ENCODE assay signal across 9 mouse cellular contexts in the genomic region with DNA sequence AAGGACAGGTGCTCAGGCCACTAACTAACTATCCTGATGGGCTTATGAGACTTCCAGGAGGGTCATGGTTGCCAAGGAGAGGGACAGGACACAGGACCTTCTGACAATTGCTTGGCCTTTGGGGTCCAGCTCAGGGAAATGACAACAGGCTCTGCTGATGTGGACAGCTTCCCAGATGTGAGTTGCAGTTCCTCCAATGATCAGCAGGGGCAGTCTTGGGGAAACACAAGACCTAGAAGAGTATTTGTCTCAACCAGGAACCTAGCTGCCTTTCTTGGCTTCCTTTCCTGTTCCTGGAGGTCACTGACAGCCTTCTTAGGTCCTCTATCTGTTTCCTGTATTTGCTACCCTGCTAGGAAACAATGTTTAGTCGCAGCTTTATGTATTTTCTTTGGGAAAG. TPM values are rescaled to one million over a fixed set of nuclear protein-coding genes. Genes with fewer than 3 reads are reported as not detected.
DNase-seq lines count a peak whose midpoint lies in the region; TF ChIP-seq lines count a peak whose summit lies in the region.
"Had no signal": no experiment of that assay in that cellular context is flagged by ENCODE, and none has a peak within 500 bp of the region (broad histone marks: within the 10 kb centered on the region; RNA-seq: fewer than 3 reads in every experiment).

No protein-coding gene starts in this region.

- TF ChIP-seq POLR2A in lung, adult 2 months (IDR thresholded peaks at IDR 0.05; ENCODE audit: borderline replicate concordance, extremely low read depth, low read depth, low read length): no peak

- H3K4me3 ChIP-seq in lung, adult 2 months (replicated peaks; ENCODE audit: extremely low read depth, low read depth, low read length): no peak overlapping the region
- H3K4me3 ChIP-seq: erythroblast, embryonic 14.5 days had no signal

- 10% methylated on average over 1 of the region's 1 CpGs for WGBS in lung, adult 2 months

- peak; percentile 33; the same call in 1 of the 2 replicates for TF ChIP-seq CTCF in lung, adult 2 months (IDR thresholded peaks at IDR 0.05; ENCODE audit: insufficient read depth, low read length)

- DNase-seq in cerebellum, adult 9-11 months: peak; percentile 31
- DNase-seq in cerebellum, adult 11 months: no peak
- DNase-seq in lung, adult 2 months: no peak
- DNase-seq in lung, postnatal 4 days: no peak
- DNase-seq in embryo, embryonic 11 days: peak; percentile 6
- peak; percentile 44 for DNase-seq in thymus, postnatal 14 days
- DNase-seq in frontal cortex, postnatal 10 days (ENCODE audit: low spot score in 2 of 2): no peak
- no peak for DNase-seq in layer of hippocampus, postnatal 10 days (ENCODE audit: low spot score in 2 of 2)

- no peaks in the 10 kb centered on the region for H3K4me1 ChIP-seq in lung, adult 2 months (ENCODE audit: control insufficient read depth, insufficient read depth, low read length)

RNA-seq across cellular contexts. Expression of a gene that starts 17.4 kb away (rescaled TPM):
- 0.09 TPM in 1 of 2 replicates, not detected in the other for polyA plus RNA-seq in lung, adult 2 months (2012; rRNA removed)
- 1 to 10 TPM; 4.1 to 5.0 TPM for total RNA-seq in layer of hippocampus, postnatal 10 days (2021)
- polyA plus RNA-seq: erythroblast, embryonic 14.5 days had no signal

RNA-seq across cellular contexts. Expression of a gene that starts 29.1 kb away (rescaled TPM):
- 1.7 and 5.5 TPM in 2 replicates for polyA plus RNA-seq in lung, adult 2 months (2012; rRNA removed)
- total RNA-seq in layer of hippocampus, postnatal 10 days (2021): 10 to 100 TPM in 1 of 2 experiments, 1 to 10 TPM in 1; 7.4 to 10.1 TPM

RNA-seq across cellular contexts. Expression of a gene that starts 58.8 kb away (rescaled TPM):
- polyA plus RNA-seq in lung, adult 2 months (2012; rRNA removed): not detected in 2 replicates
- under 1 TPM; 0.18 to 0.20 TPM for total RNA-seq in layer of hippocampus, postnatal 10 days (2021)
- polyA plus RNA-seq: erythroblast, embryonic 14.5 days had no signal

Comparison
In these comparisons a context has a peak if more than half of its experiments do, and no peak if none do; other contexts are left out.
1. DNase-seq: peak in cerebellum, adult 9-11 months (single experiment), embryo, embryonic 11 days (single experiment) and thymus, postnatal 14 days (single experiment); none in cerebellum, adult 11 months (single experiment), lung, adult 2 months (single experiment), lung, postnatal 4 days (0 of 2), frontal cortex, postnatal 10 days (0 of 2) and layer of hippocampus, postnatal 10 days (0 of 2).